Mouse (Mus musculus) intestine, embryonic 14.5 days (tissue): ENCODE results near the gene Prkn. TPM values are rescaled to one million over a fixed set of nuclear protein-coding genes. Genes with fewer than 3 reads are reported as not detected.

Experiments
- ATAC-seq: fragments of 200-750 bp; cut with Nextera tagmentation; replicated peaks from 2 replicates; pipeline ENCODE4 v1.8.0; 2017; ENCODE audit warnings: low read depth, moderate number of reproducible peaks, moderate TSS enrichment, moderate library complexity; ENCODE audit not compliant: low FRiP score, low TSS enrichment
- DNase-seq: peaks from one replicate; pipeline ENCODE4 v3.0.0-alpha.2; 2018; ENCODE audit warnings: low spot score
- H3K27ac ChIP-seq: fragments of 300-500 bp; sonication (generic); 2 replicates; pipeline ENCODE4 v1.5.1; 2014; ENCODE audit warnings: low read depth, mild to moderate bottlenecking, control low read depth
- H3K27me3 ChIP-seq: fragments of 300-500 bp; sonication (generic); replicated peaks from 2 replicates; pipeline ENCODE4 v1.6.1; 2014; ENCODE audit warnings: low read length, control low read depth; ENCODE audit not compliant: control insufficient read depth, insufficient read depth
- H3K36me3 ChIP-seq: fragments of 300-500 bp; sonication (generic); 2 replicates; pipeline ENCODE4 v1.6.1; 2014; ENCODE audit warnings: low read length, control low read depth; ENCODE audit not compliant: control insufficient read depth, insufficient read depth
- H3K4me1 ChIP-seq: fragments of 300-500 bp; sonication (generic); replicated peaks from 2 replicates; pipeline ENCODE4 v1.6.1; 2014; ENCODE audit warnings: low read length, control low read depth, mixed read lengths; ENCODE audit not compliant: control insufficient read depth, insufficient read depth
- H3K4me2 ChIP-seq: fragments of 300-500 bp; sonication (generic); 2 replicates; pipeline ENCODE4 v1.6.1; 2014; ENCODE audit warnings: low read length
- H3K4me3 ChIP-seq: fragments of 300-500 bp; sonication (generic); 2 replicates; pipeline ENCODE4 v1.5.1; 2014; ENCODE audit warnings: low read depth, low read length, control low read depth, mixed read lengths
- H3K9ac ChIP-seq: fragments of 300-500 bp; sonication (generic); 2 replicates; pipeline ENCODE4 v1.6.1; 2014; ENCODE audit warnings: mild to moderate bottlenecking, low read length
- H3K9me3 ChIP-seq: fragments of 300-500 bp; sonication (generic); 2 replicates; pipeline ENCODE4 v1.6.1; 2016; ENCODE audit warnings: low read length, control low read depth; ENCODE audit not compliant: control insufficient read depth
- WGBS: fragments of 180-500 bp; shearing (Covaris S2); extraction: QIAGEN DNeasy Blood & Tissue Kit; methylation state at CpG from one replicate; pipeline ENCODE4 v1.1.7; 2014; 5-methylcytosine and 5-hydroxymethylcytosine counted together
- polyA plus RNA-seq: library from polyadenylated mRNA; unstranded; fragments of >200 nt; fragmentation: Nextera tagmentation; extraction: Ambion mirVana; gene quantifications from 2 replicates; pipeline ENCODE4 v1.2.1, GENCODE M21; 2014

Gene Prkn
- polyA plus RNA-seq, 1 experiment from 2014 or later = 2.3 TPM

- Histone ChIP-seq H3K4me2 (no peak overlapping the region), H3K27ac (no peak overlapping the region), H3K27me3 (peaks cover 24% of the 10 kb centered on the region), H3K9ac (no peak overlapping the region), H3K4me3 (no peak overlapping the region), H3K4me1 (no peaks in the 10 kb centered on the region; the same call in 1 of the 2 replicates), H3K36me3 (no peaks in the 10 kb centered on the region), H3K9me3 (no peaks in the 10 kb centered on the region)
- WGBS = 72% methylated on average over 8 of the region's 8 CpGs
- no peak for ATAC-seq
- no peak for DNase-seq
Measured at GRCm38 (mm10) chr17:11910668-11911398, 1070.6 kb downstream of the Prkn start.

GRCm38 (mm10) chr17:11912136-11912535 lies 1072.0 kb downstream of the Prkn start:
- DNase-seq (no peak), ATAC-seq (no peak)
- 70% methylated on average over 4 of the region's 4 CpGs for WGBS
- Histone ChIP-seq H3K4me1 (no peaks in the 10 kb centered on the region; the same call in 1 of the 2 replicates), H3K27ac (no peak overlapping the region), H3K9me3 (no peaks in the 10 kb centered on the region), H3K9ac (no peak overlapping the region), H3K4me2 (no peak overlapping the region), H3K36me3 (no peaks in the 10 kb centered on the region), H3K4me3 (no peak overlapping the region), H3K27me3 (peaks cover 24% of the 10 kb centered on the region)

DNA sequence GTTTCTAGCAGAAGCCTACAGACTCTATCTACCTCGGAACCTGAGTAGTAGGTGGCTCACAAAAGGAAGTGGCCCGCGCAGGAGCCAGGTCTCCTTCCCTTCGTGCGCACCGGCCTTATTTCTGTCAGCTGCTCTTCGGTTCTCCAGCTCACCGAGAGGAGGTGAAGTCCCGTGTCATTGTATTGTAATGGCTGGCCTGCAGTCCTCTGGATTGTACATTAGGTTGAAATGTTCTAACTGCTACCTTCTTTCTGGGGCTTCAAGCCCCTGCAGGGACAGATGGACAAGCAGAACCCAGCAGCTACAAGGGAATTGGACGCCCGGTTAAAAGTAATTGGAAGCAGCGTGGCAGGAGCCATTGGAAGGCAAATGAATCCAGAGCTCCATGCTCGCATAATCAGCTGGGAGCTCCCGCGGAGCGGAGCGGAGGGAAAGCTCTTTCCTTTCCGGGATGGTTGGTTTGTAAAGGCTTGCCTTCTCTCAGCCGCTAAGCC lies 1072.7 kb downstream of the Prkn start:
- H3K27me3 ChIP-seq = peaks cover 24% of the 10 kb centered on the region
- H3K27ac ChIP-seq = no peak overlapping the region
- no peak overlapping the region for H3K9ac ChIP-seq
- ATAC-seq = no peak
- DNase-seq = peak; percentile 62
- peak overlapping the region; percentile 50 for H3K4me2 ChIP-seq
- no peaks in the 10 kb centered on the region for H3K9me3 ChIP-seq
- 1% methylated on average over 19 of the region's 19 CpGs for WGBS
- H3K4me1 ChIP-seq = no peaks in the 10 kb centered on the region; the same call in 1 of the 2 replicates
- H3K4me3 ChIP-seq = peak overlapping the region; percentile 15
- no peaks in the 10 kb centered on the region for H3K36me3 ChIP-seq

DNA sequence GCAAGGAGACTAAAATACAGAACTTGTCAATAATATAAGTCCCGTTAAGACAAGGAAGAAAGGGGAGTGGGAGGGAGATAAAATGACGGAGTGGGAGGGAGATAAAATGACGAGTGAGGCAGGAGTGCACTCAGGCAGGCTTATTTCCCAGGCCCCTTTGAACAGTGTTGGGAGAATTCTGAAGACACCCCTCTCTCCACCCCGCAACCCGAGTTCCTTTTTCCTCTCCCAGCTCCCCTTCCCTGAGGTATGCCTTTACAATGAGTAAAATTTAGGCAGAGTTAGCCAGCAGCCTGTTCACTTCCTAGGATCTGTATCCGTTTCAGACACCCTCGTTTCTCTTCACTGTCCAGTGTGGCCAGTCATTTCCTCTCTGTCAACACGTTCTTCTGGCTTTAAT lies 1073.4 kb downstream of the Prkn start:
- DNase-seq = no peak
- H3K4me2 ChIP-seq = peak overlapping the region; percentile 50
- ATAC-seq = no peak
- no peak overlapping the region for H3K9ac ChIP-seq
- no peaks in the 10 kb centered on the region for H3K36me3 ChIP-seq
- peaks cover 24% of the 10 kb centered on the region for H3K27me3 ChIP-seq
- 21% methylated on average over 8 of the region's 8 CpGs for WGBS
- no peaks in the 10 kb centered on the region for H3K9me3 ChIP-seq
- H3K4me1 ChIP-seq = no peaks in the 10 kb centered on the region; the same call in 1 of the 2 replicates
- no peak overlapping the region for H3K4me3 ChIP-seq
- no peak overlapping the region for H3K27ac ChIP-seq

DNA sequence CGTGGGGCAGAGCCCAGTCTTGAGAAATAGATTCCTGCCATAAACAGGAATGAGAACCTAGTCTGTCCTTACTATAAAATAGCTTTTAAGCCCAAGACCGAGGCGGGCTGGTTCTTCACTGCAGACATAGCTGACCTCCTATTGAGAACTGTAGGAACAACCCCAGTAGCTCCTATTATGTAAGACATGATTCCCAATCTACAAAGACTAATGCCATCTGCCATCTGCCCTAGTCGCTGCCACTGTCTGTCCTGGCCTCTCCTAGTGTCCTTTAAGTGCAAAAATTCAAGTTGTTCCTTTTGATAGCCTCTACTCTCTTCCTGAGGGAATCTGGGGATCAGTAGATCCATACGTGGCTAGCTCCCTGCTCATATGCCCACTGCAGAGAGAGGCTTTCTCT lies 1074.3 kb downstream of the Prkn start:
- Histone ChIP-seq H3K27me3 (peaks cover 24% of the 10 kb centered on the region), H3K9me3 (no peaks in the 10 kb centered on the region), H3K4me1 (no peaks in the 10 kb centered on the region; the same call in 1 of the 2 replicates), H3K9ac (no peak overlapping the region), H3K36me3 (no peaks in the 10 kb centered on the region), H3K4me3 (no peak overlapping the region), H3K27ac (no peak overlapping the region), H3K4me2 (no peak overlapping the region)
- DNase-seq (no peak), ATAC-seq (no peak)
- WGBS = 82% methylated on average over 5 of the region's 5 CpGs

DNA sequence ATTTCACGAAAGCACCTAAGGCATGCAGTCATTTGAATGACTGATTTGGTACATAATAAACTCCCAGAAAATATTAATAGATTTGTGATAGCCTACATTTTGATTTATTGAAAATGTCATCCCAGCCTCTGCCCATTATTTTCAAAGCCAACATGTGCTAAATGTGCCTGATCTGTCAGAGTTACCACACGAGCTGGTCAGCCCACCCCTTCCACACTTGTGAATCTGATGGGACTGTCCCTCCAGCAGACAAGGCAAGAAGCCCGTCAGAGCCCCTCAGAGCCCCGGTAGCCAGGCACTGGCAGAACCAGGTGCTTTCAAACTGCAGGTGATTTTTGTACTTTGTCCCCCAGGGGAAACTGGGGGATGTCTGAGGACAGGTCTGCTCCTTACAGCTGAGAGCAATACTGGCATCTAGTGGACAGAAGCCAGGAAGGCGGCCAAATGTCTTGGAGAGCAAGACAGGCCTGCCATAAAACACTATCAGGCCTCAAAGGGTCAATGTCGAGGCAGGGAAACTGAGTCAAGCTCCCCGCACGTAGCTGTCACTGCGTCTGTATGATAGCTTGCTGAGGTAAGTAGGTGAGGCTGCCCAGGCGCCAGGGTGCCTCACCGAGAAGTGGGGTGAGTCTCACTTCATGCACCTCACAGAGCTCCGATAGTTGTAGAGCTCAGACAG lies 1078.1 kb downstream of the Prkn start:
- Histone ChIP-seq H3K9me3 (no peaks in the 10 kb centered on the region), H3K36me3 (no peaks in the 10 kb centered on the region), H3K4me1 (no peaks in the 10 kb centered on the region; the same call in 1 of the 2 replicates), H3K27ac (no peak overlapping the region), H3K4me2 (no peak overlapping the region), H3K27me3 (peaks cover 17% of the 10 kb centered on the region), H3K4me3 (no peak overlapping the region), H3K9ac (no peak overlapping the region)
- 51% methylated on average over 12 of the region's 12 CpGs for WGBS
- peak; percentile 62 for DNase-seq
- 0 out of 2 replicates have a peak, but pooled peaks have one; percentile 60 for ATAC-seq

GRCm38 (mm10) chr17:11919581-11919980 lies 1079.4 kb downstream of the Prkn start:
- Histone ChIP-seq H3K4me3 (no peak overlapping the region), H3K9ac (no peak overlapping the region), H3K4me1 (no peaks in the 10 kb centered on the region), H3K27ac (no peak overlapping the region), H3K27me3 (peaks cover 6% of the 10 kb centered on the region), H3K9me3 (no peaks in the 10 kb centered on the region), H3K36me3 (no peaks in the 10 kb centered on the region), H3K4me2 (no peak overlapping the region)
- WGBS = 87% methylated on average over 6 of the region's 6 CpGs
- ATAC-seq = no peak
- no peak for DNase-seq

DNA sequence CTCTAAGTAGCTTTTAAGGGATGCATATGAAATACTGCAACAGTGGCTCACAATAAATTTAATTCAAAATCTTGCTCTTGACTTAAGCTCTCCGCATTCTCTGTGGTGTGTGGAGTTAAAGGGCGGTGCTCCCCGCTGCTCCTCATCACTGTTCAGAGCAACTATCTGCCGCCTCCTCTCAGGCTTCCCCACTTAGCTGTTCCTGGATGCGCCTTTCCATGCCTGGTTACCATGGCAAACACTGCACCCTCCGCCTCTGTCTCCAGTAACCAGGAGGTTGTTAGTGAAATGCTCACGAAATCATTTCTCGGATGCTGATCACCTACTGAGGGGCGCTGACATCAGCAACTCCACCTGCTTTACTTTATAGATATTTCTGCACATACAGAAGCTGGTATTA lies 1080.8 kb downstream of the Prkn start:
- H3K27me3 ChIP-seq = no peaks in the 10 kb centered on the region
- H3K9ac ChIP-seq = no peak overlapping the region
- no peak overlapping the region for H3K27ac ChIP-seq
- no peaks in the 10 kb centered on the region for H3K36me3 ChIP-seq
- ATAC-seq = no peak
- H3K9me3 ChIP-seq = no peaks in the 10 kb centered on the region
- H3K4me2 ChIP-seq = no peak overlapping the region
- no peaks in the 10 kb centered on the region for H3K4me1 ChIP-seq
- no peak for DNase-seq
- H3K4me3 ChIP-seq = no peak overlapping the region
- 80% methylated on average over 9 of the region's 9 CpGs for WGBS
